Mouse (Mus musculus) brain, embryonic 18.5 days (tissue): Measurements from ENCODE around the gene Eya2.
"Not testable (repeated sequence)": the region's sequence is repeated elsewhere in the genome, so short reads cannot be mapped to it uniquely, and the experiment has no call there.

Experiments used
- DNase-seq: peaks from one replicate; pipeline ENCODE4 v3.0.0-alpha.2; 2012; ENCODE audit warnings: low read depth, low spot score

Gene Eya2

DNA sequence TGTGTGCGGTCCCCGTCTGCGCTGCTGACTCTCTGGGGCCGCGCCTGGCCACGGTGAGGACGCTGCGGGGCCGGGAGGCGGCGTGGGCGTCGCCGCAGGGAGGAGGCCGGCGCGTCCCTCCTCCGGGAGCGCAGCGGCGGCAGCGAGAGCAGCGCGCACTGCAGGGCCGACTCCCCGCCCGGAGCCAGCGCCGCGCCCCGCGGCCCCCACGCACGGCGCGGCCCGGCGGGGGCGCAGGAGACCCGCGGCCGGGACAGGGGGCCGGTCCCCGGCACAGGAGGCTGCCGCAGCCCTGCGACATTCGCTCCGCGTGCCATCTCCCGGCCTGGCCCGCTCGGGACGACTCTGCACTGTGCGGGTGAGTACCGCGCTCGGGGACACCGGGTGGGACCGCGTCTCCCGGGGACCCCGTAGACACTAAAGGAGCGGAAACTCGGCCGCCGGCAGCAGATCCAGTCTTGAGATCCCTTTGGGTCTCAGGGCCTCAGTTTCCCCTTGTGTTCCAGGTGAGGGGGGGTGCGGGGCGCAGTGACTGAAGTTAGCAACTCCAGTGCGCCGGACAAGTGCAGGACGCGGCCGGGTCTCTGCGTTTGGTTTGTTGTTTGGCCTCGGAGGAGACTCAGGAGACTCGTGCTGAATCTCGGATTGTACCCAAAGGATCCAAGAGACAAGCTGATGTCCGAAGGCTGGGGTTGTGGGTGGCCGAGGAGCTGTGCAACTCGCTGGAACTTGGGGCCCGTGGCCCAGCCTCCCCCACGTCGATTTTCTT lies at the start of gene Eya2:
Eya2 (plus strand) TSS at position 126 of the 769 bp plus-strand sequence.
- no peak for DNase-seq

DNA sequence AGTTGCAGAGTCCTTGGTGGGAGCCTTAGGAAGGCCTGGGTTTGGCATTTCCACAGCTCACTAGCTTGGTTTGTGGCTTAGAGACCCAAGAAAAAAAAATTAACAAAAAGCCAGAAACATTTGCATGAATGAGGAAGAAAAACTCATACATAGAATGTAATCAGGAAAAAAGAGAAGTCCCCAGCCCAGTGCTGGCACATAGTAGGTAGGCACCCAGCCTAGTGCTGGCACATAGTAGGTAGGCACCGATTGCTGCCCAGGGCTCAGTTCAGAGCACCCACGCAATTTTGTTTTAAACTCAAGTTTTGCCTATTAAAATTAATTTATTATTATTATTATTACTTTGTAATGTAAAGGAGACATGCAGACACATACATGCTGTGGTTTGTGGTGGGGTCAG lies 49.1 kb upstream of the Eya2 start:
- DNase-seq, result no peak

DNA sequence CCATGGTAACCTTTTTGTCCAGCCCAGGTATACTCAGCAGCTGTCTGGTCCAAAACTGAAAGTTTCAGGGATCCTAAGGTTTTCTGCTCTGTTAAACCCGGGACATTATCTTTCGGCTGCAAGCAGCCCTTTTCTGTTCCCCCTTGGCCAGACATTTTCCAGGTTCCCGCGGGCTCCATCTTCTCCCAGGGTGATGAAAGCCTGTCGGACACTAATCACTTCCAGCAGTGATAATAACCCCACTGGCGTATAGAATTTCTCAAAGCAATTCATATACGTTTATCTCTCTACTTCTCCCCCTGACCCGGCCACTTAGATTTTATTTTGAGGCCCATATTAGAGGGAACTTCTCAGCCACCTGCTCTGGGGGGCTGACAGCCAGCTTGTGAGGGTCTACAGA lies 48.5 kb upstream of the Eya2 start:
- DNase-seq, result no peak

DNA sequence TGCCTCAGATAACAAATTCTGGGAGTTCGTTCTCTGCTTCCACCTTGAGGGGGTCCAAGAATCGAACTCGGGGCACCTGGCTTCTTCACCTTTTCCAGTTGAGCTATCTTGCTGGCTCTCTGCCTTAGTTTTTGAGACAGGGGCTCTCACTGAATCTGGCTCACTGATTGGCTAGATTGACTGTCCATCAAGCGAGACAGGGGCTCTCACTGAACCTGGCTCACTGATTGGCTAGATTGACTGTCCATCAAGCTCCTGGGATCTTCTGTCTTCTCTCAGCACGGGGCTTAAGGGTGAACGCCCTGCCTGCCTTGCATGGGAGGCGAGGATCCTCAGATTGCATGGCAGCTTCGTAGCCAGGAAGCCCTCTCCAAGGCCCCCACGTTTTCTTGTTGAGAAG lies 47.4 kb upstream of the Eya2 start:
- peak; percentile 32 for DNase-seq

DNA sequence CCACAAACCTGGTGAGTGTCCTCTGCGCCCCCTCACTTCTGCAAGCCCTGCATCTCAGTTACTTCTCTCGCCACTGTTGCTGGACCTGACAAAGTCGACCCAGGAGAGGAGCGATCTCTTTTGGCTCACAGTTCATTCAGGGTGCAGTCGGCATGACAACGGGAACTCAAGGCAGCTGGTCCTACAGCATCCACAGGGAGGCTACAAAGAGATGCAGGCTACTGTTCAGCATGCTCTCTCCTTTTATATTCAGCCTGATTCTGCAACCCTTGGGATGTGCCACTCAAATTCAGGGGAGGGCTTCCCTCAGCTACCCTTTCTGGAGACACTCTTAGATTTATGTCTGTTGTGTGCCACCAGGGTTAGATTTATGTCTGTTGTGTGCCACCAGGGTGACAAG lies 46.2 kb upstream of the Eya2 start:
- DNase-seq, result no peak

DNA sequence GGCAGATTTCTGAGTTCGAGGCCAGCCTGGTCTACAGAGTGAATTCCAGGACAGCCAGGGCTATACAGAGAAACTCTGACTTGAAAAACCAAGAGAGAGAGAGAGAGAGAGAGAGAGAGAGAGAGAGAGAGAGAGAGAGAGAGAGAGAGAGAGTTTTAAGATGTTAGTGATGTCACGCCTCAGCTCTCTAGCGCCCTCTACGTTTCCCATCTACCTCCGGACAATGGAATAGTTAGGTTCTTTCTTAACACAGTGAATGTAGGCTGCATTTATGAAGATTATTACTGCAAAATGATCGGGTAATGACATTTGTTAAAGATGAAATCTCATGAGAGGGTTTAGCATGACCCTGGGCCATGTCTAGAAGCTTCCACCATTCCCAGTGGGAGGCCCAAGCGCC lies 44.4 kb upstream of the Eya2 start:
- not testable (repeated sequence) for DNase-seq

DNA sequence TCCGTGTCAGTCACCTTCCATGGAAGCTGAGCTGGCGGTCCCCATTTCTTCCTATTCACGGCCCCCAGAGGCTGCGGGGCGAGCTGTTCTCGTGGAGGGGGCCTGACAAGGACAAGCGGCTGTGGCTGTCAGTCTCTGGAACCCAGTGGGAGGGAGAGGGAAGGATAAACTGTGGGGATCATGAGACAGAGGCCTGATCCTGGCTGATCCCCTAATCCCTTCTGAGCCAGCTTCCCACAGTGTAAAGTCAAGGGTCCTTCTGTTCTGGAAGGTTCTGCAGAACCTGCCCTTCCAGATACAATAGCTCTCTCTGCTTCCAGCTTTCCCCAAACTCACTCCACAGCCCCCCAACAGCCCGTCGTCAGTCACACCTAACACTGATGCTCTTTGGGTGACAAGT lies 40.8 kb upstream of the Eya2 start:
- no peak for DNase-seq

DNA sequence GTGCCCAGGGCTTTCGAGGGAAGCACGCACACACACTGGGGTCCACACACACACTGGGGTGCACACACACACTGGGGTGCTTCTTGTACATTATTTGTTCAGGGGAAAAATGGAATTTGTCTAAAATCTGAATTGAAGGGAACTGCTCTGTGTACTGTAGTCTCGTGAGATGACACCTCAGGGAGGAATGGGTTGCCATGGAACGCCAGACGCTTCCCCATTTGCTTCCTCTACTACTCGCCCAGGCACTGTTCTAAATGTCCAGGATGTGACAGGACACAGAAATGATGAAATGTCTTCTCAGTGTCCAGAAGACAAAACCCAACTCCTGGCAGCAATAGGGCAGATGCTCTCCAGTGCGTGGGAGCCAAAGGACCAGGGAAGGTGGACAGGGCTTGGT lies 37.6 kb upstream of the Eya2 start:
- DNase-seq, result no peak

DNA sequence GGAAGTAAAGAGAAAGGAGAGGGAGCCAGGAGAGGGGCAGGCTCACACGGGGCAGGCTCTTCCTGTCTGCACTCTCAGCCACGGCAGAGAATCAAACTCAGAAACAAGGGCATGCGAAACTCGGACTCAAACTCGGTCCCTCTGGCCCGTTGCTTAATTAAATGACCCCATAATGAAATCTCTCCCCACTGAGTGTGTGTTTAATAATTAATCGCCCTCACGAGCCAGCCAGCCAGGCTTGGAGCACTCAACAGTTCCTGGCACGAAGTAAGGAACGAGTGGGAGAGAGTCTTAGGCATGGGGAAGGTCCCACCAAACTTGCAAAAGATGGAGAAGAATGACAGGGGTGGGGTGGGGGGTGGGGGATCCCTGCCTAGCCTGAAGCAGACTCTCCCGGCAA lies 35.9 kb upstream of the Eya2 start:
- no peak for DNase-seq

DNA sequence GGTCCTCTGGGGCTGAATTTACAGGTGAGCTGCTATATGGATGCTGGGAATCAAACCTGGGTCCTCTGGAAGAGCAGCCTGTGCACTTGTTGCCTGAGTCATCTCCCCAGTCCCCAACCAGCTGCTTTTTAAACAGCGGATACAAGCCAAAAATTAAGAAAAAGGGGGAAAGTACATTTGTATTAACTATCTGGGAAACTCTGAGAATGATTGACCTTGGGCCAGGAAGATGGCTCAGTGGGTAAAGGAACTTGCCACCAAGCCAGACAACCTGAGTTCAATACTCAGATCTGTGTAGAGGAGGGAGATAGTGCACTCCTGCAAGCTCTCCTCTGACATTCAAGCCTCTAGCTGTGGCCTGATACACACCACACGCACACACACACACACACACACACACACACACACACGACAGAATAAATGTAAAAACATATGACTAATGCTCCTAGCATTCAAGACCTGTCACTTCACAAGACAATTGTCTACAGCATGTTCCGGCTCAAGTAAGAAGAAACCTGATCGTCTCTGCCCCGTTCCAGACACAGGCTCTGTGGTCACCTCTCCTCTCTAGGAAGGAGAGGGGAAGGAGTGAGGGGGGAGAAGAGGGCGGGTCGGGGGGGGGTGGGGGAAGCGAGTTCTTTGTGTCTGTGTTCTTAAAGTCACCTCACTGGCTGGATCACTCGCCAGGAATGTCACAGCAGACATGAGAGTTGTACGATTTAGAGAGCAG lies 35.2 kb upstream of the Eya2 start:
- DNase-seq, result no peak

DNA sequence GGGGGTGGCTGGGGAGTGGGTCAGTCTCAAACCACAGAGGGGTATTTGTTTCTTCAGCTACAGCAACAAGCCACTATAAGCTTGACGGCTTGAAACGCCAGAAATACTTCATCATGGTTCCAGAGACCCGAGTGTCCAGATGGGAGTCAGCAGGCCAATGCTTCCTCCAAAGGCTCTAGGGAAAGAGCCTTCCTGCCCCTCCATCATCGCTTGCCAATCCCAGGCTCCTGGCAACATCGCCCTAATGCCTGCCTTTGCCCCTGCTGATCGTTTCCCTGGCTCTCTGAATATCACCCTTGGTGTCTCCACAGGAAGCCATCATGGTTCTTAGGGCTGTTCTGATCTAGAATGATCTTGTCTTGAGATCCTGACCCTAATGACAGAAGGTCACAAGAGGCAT lies 33.0 kb upstream of the Eya2 start:
- no peak for DNase-seq

DNA sequence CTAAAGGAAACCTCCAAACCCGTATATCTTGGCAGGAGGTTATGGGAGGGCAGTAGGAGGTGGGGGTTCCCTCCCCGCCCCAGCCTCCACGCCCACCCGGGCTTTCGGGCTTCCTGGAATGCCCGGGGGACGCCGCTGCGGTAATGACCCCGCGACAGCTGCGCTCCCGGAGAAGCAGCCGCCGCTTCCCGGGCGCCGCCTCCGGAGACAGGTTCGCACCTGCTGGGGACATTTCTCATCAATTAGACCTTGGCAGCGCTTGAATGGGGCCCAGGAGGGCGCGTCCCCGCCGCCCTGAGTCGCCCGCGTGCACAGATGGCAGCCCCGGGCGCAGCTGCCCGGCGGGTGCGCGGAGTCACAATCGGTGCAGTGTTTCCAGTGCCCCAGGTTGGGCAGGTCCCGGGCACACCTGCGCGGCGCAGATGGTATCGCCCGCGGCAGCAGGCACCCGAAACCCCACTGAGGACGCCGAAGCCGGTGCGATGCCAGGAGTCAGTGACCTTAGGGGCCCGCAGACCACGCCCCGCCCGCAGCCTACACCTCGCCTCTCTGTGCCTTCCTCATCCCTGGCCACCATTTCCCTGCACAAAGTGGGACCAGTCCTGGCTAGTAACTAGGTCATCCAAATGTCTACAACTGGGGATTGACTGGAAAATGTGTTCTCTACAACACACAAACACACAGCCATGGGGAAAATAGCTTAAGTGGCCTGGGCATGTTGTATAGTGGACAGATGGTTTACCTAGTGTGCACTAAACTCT lies 31.4 kb upstream of the Eya2 start:
- no peak for DNase-seq

DNA sequence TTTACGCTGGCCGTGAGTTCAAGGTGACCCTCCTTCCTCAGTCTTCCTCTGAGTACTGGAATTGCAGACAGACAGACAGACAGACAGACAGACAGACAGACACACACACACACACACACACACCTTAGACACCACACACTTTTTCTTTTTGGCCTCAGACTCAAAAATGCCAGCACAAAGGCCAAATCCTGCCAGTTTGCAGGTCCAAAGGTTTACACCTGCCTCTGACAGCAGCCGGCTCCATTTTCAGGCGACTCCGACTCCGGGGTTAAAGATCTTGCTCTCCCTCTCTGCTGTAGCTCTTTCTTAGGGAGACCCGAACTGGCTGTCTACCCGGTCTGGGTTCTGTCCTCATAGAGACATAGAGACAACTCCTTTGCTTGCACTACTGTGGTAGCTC lies 30.7 kb upstream of the Eya2 start:
- no peak for DNase-seq

DNA sequence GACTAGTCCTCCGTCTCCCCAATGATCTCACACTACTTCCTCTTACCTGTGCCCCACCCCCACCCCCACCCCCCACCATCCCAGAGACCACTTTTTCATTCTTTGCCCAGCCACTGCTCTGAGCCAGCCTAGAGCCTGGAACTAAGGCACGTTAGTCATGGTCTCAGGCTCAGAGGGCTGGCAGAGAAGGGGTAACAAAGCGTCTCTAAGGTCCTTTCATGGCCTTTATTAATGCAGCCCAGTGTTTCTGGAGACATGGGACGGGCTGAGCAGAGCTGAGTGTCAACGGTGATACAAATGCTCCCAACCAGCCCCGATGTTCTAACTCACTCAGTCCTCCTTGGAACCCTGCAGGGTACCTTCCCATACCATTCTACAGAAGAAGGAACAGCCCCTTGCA lies 30.2 kb upstream of the Eya2 start:
- no peak for DNase-seq

DNA sequence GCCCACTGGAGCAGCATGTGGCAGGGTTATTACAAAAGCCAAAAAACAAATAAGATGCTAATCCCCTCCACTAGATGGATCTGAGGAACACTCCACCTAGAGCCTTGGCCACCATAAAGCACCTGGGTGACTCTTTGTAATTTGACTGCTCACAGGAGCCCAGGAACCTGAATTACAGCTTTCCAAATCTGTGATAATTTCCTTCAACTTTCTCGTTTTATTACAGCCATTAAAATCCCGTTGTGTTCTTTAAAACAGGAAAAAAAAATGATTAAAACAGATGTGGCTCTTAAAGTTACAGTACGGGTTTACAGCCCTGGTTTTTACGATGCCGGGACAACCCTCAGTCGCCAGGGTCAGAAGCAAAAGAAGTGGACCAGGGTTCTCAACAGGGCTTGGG lies 27.9 kb upstream of the Eya2 start:
- DNase-seq, result no peak

DNA sequence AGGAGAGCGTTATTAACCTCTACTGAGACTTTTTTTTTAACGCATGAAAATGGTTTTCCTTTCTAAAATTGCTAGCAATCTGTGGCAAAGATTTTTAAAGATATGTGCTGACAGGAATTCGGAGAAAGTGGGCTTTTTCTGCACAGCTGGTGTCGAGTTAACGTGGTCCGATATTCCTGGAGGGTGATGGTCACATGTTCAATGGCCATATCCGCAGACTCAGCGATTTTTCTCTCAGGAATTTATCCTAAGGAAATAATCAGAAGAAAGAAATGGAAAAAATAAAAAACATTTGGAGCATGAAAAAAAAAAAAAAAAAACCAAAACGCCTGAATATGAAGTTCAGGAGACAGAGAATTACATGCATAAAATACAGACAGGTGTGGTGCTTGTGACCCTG lies 27.0 kb upstream of the Eya2 start:
- no peak for DNase-seq

DNA sequence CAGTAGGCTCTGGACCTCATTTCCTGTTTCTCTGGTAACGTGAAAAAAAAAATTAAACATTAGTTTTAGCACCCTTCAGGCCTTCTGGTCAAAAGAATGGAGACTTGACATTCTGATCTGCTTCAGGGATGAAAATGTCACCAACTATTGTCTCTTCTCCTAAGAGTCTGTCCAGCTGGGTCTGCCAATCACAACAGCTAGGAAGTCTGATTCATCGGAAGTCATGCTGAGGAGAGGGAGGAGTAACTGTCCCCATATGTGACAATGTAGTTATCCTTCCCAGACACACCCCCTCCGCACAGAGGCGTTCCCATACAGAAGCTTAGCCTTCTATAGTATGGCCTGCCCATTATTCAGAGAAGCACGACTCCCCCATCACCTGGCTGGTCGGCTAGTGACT lies 25.9 kb upstream of the Eya2 start:
- DNase-seq, result no peak

DNA sequence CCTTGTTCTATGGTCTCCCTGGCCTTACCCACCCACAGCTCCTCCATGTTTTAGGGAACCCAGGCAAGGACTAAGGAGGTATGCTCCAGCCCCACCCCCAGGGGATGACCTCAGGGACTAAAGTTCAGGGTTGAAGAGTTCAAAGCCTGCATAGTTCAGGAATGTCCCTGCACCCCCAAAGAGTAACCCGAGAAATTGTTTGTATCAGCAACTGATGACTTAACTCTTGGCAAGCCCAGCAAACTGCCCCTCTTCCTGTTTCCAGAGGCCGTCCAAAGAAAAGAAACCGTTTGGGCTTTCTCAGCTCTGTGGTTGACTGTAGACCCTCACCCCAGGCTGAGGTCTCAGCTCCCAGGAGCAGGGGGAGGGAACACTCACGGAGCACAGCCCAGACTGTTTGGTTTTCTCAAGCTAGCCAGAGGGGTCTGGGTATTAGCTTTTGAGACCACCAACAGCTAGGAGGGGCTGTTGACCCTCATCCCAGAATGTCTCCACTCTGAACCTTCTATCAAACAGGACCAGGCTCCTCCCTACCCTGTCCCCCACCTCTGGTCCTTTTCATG lies 23.5 kb upstream of the Eya2 start:
- no peak for DNase-seq

DNA sequence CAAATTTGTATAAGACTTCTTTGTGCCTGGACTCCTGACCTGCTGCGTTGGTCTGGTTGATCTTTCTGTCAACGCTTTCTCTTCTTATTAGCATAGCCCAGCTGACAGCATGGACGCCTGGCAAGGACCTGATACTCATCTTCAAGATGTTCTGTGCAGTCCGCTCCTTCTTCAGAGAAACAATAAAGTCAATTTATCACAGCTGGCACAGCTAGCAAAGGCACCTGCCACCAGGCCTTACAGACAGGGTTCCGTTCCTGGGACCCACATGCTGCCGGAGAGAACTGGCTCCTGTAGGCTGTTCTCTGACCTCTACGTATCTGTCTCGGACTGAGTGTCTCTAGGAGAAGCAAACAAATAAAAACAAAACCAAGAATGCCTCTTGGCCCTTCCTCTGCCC lies 11.8 kb upstream of the Eya2 start:
- DNase-seq, result no peak

DNA sequence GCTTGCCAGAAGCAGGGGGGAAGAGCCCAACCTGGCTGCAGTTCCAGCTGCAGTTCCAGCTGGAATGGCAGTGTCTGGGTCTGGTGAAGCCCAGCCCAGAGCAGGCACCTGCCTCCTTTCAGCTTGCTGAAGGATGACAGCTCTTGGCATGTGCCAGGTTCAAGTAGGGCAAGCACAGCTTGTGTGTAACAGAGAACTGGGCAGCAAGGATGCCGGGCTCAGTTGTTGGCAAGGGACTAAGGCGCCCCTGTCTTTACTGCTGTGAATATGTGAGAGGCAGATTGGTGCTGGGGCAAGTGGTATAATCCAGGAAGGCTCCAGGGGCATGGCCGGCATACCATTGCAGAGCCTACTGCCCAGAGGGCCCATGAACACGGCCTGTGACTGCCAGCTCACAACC lies 11.3 kb upstream of the Eya2 start:
- no peak for DNase-seq

DNA sequence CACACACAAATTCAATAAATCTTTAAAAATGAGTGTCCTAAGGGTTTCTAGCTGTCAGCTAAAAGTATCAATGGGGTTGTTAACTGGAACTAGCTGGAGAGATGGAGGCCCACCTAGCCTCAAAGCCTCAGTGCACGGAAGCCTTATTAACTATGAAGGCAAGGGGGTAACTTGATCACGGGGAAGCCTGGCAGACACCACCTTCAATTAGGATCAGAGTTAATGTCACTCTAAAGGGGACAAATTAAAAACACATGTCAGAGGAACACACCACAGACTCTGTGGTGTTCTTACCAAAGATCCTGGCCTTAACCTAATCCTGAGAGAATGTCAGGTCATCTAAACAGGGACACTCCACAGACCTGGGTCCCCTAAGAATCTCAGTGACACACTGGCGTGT lies 10.3 kb upstream of the Eya2 start:
- DNase-seq, result no peak

DNA sequence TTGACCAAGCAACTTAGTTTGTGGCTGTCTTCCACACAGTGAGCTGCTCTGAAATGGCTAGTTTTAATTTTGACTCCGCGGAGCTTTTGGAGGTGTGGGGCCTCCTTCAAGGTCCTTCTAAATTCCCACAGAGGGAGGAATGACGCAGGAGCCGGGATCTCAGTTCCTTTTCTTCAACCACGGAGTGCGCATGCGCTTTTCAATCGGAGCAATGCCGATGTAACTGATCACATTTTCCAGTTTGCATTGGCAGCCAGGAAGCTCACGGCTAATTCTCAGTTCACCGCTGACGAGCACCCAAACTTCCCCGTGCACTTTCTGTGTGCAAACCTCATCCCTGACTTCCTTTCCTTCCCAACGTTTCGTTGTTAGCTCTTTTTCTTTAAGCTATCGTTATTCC lies 4.1 kb upstream of the Eya2 start:
- no peak for DNase-seq
